Mouse (Mus musculus) adrenal gland, postnatal 4 days (tissue): Measurements from ENCODE around the gene Tnfaip1. TPM values are rescaled to one million over a fixed set of nuclear protein-coding genes. Genes with fewer than 3 reads are reported as not detected.
"Not testable (repeated sequence)": the region's sequence is repeated elsewhere in the genome, so short reads cannot be mapped to it uniquely, and the experiment has no call there.

Experiments used
- DNase-seq, 2 experiments: peaks; one replicate each; pipeline ENCODE4 v3.0.0; 2021 to 2022; ENCODE audit warnings: low spot score in 2 of 2, mixed read lengths in 2 of 2
- total RNA-seq, 2 experiments: library from RNA; stranded (reverse); gene quantifications; 2 replicates each; pipeline ENCODE4 v1.2.3; 2021

The Tnfaip1 gene
- total RNA-seq, 2 experiments from 2014 or later, result 56.6 to 57.2 TPM

DNA sequence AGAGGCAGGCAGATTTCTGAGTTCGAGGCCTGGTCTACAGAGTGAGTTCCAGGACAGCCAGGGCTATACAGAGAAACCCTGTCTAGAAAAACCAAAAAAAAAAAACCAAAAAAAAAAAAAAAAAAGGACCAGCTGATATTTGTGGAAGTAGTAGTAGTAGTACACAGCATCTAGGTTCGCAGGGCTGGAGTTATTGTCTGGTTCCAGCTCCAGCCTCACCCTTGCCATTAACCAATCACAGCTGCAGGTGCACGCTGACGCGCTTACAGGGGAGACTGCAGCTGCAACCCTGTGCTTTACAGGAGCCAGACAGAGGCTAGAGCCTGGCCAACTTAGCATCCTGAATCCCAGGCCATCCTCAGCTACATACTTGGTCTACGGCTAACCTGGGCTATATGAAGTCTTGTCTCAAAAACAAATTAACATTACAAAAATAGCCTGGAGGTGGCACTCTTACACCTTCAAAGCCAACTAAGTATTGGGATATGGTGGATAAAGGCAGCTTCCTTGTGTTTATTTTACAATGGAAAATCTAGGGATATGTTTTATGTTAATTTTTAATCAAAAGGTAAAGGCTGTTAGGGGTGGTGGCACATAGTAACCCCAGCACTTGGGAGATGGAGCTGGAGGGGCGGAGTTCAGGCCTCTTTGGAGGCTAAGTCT lies 8.4 kb upstream of the Tnfaip1 start:
- DNase-seq, result no peak

DNA sequence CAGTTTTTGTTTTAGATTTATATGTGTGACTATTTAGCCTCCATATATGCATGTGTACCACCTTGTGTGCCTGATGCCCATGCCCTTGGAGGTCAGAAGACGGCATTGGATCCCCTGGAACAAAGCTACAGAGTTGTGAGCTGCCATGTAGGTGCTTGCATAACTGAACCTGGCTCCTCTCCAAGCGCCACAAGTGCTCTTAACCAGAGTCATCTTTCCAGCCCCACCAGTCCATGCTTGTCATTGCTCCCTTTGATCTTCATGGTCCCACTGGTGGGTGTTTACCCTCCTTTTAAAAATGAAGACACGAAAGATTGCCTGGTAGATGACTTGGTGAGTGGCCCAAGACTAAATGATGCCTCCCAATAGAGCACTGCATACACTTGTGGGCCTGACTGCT lies 4.2 kb upstream of the Tnfaip1 start:
- DNase-seq, result no peak

DNA sequence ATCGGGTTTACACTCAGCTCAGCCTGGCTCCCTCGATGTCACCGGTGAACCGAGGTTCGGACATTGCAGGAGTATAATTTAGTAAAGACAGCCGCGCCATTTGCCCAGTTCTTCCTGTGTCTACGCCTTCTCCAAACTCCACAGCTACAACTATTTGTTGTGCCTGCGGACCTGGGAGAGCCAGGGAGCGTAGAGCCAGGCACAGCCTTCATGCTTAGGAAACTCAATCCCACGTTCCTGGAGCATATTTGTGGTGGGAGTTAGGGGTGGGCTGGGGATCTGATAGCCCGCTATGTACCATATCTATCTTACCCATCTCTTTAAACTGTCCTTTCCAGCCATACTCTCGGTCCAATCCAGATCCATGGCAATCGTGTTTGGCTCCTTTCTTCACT lies 555 bp upstream of the Tnfaip1 start:
- no peak for DNase-seq

DNA sequence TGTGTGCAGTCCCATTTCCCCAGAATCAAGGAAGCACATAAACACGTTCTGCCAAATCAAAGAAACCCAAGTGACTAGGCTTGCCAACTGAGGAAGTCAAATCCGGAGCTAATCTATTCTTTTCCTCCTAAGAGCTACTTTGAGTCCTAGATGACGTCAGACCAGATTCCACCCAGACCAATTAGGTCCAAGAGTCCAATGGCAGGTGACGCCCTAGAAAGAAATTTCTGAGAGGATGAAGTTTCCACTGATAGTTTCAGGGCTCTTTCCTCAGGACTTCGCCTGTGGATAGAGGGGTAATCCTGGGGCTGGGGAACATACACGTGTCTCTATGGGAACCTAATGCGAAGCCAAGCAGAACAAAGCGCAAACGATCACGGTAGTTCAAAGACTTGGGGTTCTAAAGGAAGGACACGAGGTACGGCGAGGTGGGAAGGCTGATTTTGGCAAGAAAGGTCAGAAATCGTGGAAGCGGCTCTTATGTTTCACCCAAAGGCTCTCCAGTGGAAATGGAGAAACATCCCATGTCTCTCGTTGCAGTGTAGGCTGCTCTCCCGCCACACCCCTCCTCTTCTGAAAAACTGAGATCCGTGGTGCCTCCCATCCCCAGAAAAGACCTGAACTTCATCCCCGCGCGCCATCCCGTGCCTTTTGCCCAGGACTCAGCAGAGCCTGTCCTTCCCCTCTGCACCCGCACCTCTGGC lies 604 bp downstream of the Tnfaip1 start:
- no peak for DNase-seq

DNA sequence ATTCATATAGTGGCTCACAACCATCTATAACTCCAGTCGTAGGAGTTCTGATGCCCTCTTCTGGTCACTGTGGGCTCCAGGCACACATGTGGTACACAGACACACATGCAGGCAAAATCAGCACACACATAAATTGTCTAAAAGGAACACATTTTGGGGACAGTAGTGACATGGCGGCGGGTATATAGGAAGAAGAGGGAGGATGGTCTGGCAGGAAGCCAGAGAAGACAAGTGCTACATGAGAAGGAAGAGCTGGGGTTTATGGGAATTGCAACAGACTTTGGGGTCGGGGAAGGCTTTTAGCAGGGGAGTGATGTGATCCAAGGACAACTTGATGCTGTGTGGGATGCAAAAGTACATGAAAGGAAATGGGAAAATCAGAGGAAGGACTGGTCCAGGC lies 1.6 kb downstream of the Tnfaip1 start:
- no peak for DNase-seq

DNA sequence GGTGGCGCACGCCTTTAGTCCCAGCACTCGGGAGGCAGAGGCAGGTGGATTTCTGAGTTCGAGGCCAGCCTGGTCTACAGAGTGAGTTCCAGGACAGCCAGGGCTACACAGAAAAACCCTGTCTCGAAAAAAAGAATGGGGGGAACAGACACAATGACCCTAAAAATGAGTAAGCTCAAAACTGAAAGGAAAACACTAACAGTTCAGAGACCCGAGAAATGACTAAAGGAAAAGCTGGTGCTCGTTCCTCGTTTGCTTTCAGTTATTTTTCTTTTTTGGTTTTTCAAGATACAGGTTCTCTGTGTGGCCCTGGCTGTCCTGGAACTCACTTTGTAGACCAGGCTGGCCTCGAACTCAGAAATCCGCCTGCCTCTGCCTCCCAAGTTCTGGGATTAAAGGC lies 4.6 kb downstream of the Tnfaip1 start:
- DNase-seq, result not testable (repeated sequence)

DNA sequence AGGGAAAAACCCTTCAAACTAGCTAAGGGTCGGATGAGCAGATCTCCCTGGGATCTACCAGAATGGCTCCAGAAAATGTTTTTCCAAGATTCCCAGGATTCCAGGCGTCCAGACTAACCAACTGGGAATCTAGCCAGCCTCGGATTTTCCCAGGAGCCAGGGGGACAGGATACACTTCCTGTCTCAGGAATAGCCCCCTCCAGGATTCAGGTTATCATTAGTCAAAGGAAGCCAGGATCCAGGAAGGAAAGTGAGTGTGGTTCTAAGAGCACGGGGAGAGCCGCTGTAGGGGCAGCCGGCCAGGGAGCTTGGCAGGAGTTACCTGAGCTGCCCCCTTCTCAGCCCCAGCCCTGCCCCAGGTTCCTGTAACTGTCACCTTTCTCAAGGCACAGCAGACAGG lies 5.1 kb downstream of the Tnfaip1 start:
- no peak for DNase-seq

DNA sequence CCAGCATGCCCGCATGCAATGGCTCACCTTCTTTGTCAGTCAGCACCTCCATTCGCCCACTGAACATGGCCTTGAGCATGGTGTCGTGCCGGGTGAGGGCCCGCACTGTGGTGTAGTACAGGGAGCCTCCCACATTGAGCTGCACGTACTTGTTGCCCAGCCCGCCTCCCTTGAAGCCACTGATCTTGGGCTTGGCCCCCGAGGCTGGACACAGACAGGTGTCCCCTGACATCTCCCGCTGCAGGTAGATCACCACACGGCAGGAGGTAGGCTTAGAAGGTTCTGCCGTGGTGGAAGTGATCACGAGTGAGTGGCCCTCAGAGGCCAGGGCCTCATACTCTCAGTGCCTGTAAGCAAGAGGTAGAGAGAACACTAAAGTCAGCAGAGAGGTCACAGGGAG lies 6.1 kb downstream of the Tnfaip1 start:
- DNase-seq, result no peak

DNA sequence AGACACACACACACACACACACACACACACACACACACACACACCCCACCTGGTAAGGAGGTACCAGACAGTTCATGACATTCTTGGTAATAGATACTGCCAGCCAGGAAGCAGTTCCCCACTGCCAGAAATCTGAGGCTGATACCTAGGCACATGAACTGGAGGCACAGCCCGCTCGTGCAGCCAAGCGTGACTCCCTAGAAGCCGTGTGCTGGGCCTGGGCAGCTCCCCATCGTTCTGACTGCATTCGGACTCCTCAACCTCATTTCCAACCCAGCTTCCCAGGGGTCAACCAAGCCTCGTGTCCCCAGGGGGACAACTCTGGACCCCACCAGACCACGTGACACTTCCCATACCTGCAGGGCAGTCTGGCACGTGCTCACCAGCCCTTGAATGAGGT lies 7.4 kb downstream of the Tnfaip1 start:
- no peak for DNase-seq

DNA sequence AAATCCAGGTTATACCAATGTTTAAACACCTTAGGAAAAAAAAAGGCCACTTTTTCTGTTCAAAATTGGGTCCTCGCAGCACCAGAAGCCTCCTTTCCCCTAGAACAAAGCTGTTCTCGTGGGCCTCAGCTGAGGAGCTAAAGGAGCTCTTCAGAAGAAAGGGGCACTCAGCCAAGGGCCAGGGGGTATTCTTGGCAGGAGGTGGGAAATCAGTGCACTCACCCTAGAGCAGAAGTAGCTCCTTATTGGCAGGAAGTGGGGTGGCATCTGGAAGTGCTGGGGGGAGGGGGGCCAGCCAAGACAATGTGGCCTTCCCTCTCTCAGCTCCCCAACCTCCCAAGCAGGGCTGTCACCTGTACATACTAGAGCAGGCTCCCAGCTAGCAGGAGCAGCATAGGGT lies 11.3 kb downstream of the Tnfaip1 start:
- DNase-seq, result no peak

DNA sequence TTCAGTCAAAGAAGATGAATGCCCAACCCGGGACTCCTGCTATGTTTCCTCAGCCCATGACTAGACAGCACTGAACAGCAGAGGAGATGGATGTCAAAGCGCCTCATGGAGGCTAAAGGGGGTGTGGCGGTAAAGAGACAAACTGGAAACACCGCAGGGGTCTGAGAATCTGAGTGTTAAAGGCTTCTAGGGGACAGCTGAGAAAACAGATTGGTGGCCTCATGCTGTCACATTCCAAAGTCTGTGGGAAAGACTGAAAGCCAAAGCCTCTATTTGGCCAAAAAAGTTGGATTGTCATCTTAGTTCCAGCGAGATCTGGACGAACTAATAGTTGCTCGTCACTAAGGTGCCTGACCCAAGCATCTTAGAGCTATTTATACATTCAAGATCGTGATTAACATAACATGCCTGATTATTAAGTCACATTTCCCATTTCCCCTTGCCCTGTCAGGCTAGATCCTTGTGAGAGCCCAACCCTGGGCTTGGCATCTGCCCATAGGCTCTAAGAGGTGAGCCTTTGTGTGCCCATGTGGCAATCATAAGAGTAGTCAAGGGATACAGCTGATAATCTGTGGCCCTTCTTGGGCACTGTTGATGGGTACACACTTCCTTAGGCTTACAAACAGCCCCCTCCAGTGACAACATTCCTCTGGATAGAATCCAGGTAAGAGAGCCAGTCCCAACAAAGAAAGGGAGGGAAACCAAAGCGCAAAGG lies 12.7 kb downstream of the Tnfaip1 start:
- DNase-seq, result no peak

DNA sequence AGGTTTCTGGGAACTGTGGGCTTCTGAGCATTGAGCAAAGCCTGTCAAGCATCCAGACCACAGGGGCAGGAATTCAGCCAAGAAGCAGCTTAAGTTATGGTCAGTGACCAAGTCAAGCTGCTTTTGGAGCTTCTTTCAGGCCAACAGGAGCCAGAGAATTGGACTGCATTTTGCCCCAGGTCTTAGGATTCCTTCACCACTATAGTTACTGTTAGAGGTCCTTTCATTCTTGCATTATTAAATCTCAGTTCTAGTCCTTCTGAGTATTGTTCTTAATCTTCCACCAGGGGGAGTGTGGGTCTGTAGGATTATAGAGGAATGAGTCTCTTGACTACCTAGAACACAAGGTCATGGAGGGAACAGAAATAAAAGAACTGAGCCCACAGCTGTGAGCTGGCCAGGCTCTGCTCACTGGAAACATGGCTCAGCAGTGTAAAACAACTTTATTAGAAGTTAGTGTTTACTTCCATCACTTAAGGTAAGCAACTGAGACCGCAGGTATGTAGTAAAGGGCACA lies 13.6 kb downstream of the Tnfaip1 start:
- DNase-seq, result no peak

DNA sequence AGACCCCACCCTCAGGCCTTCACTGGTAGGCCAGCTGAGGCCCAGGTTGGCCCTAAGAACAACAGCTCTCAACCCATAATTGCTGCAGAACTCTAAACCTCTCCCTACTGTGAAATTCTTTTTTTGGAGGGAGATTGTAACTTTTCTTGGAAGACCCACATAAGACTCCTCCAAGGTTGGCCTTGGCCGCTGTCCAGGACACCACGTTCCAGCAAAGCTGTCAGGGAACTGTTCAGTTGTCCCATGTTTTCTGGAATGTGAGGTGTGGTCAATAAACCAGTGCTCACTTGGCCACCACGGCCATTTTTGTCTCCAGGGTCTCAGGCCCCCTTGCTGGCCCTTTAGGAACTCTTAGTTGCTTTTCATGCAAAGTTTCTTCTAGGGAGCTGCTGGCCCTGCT lies 14.3 kb downstream of the Tnfaip1 start:
- DNase-seq, result no peak

DNA sequence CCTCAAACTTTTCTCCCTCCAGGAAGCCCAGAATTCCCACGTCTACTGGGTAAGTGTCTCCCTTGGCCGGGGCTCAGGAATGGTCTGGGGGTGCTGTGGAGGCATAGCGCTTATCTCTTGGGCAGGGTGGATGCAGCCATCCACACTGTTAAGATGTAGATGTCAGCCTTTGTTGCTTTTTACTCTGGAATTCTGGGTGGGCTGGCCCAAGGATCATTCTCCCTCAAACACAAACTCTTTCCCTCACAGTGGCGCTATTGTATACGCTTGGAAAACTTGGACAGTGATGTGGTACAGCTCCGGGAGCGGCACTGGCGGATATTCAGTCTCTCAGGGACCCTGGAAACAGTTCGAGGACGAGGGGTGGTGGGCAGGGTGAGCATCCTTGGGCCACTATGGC lies 17.2 kb downstream of the Tnfaip1 start:
- DNase-seq, result no peak

DNA sequence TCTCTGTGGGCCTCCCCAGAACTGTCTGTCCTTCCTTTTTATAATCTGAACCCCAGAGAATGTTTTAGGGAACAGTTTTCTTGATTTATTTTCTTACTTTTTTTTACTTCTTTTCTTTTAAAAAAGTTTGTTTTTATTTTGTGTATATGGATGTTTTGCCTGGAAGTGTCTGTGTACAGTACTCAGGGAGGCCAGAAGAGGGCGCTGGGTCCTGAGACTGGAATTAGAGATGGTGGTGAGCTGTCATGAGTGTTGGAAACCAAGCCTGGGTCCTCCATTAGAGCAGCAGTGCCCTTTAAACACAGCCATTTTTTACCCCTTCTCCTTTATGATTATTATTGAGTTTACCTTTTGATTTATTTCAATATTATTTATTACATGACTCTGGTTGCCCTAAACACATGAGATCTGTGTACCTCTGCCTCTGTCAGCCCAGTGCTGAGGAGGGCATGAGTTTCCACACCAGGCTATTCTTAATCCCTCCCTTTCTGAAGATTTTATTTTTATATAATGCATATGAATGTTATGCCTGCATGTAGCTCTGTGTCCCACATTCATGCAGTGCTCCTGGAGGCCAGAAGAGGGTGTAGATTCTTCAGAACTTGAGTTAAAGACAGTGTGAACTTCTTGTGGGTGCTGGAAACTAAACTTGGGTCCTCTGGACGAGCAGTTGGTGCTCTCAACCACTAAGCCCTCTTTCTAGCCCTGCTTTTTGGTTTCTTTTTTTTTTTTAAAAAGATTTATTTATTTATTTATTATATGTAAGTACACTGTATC lies 20.4 kb downstream of the Tnfaip1 start:
- no peak for DNase-seq

DNA sequence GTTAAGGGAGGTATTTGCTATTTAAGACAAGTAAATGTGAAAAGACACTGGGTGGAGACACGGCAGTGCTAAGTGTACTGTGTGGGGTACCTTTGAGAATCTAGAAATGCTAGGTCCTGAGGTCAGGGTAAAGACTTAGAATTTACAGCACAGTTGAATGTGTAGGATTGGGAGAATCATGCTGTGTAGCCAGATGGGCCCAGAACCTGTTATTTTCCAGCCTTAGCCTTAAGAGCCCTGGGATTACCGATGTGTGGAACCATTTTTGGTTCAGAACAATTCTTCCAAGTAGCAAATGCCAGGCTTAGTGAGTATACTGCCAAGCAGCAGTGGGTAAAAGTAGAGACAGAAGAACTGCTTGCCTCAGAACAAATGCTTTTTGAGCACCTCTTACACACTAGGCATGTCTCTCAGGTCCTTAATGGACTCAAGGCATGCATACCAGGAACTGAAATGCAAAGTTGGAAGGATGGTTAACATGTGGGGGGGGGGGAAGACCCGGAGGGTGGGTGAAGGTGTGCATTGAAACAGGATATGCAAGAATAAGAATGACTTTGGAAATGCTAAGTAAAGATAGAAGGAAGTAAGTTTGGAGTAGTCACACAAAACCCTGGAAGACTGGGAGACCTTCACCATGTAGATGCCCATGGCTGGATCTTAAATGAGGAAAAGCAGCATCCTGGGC lies 22.9 kb downstream of the Tnfaip1 start:
- DNase-seq, result no peak

DNA sequence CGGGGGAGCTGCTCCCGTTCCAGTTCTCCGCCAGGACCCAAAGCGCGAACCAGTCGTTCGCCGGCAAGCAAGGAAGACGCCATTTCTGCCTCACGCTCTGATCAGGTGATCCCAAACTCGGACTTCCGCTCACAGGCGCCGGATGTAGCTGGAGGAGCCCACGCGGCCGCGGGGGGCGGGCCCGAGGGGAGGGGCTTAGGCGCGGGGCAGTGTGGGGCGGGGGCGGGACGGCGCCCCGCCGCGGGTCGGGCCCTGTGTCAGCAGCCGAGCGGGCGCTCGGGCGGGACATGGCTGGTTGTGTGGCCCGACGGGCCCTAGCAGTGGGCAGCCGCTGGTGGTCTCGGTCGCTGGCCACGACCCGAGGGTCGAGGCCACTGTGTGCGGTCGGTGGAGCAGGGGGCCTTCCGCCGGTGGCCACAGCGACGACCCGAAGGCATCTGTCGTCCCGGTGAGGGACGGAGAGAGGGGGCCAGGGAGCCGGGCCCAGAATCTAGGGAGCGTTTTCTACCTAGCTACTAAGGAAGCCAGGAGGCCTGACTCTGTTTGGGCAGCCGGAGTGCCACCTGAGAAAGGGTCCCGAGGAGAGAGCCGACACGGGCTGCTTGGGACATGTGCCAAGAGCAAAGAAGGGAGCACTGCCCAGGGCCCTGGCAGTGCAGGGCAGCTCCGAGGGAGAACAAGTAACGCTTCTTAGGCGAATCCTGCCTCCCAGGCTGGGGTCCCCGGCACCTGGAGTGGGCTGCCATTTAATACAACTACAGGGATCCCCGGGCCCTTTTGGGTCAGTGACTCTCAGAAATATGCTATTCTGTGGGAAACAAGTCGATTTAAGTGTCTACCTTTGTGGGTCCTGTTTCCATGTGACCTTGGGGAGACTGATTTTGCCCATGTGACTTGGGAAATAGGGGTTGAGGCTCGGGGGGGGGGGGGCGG lies 23.8 kb downstream of the Tnfaip1 start, which contains the start of the genes Tmem199 and Poldip2:
TSS of gene Tmem199 (minus strand) at position 148 of the 933 bp plus-strand sequence.
TSS of gene Poldip2 (plus strand) at position 169 of the 933 bp plus-strand sequence.
- peak; percentile 77 to 79 for DNase-seq

DNA sequence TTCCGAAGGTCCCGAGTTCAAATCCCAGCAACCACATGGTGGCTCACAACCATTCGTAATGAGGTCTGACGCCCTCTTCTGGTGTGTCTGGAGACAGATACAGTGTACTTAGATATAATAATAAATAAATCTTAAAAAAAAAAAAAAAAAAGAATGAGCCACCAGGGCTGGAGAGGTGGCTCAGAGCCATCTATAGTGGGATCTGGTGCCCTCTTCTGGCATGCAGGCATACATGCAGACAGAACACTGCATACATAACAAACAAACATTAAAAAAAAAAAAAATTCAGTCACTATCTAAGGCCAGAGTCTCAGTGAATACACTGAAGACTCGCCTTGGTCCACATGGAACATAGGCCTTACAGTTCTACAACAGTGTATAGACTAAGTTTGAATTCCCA lies 27.0 kb downstream of the Tnfaip1 start:
- DNase-seq, result no peak

DNA sequence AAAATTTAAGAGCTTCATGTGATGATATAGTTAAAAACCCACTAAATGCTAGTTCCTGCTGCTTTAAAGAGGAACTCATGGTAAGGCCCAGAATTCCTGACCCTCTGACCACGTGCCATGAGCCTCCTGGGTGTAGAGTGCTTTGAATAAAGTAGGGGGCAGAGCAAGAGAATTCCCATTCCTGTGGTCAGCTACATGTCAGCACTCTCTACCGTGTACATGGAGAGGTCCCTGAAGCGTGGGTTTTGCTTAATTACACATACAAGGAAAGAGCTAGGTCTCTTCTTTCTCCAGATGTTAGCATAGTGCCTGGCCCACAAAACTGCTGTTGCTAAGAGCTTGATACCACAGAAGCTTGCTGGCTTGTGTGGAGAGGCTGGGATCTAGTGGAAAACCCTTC lies 30.7 kb downstream of the Tnfaip1 start:
- DNase-seq, result no peak
